Mouse (Mus musculus) ES-Bruce4 (cell line): ENCODE measurements around the gene Ppara. TPM values are rescaled to one million over a fixed set of nuclear protein-coding genes. Genes with fewer than 3 reads are reported as not detected.

Experiments used
- H3K27ac ChIP-seq: 2 replicates; pipeline ENCODE4 v1.5.1; 2012; ENCODE audit warnings: low read length, inconsistent platforms; ENCODE audit not compliant: insufficient read depth
- H3K27me3 ChIP-seq: 2 replicates; pipeline ENCODE4 v1.6.1; 2012; ENCODE audit warnings: mild to moderate bottlenecking, low read length, inconsistent platforms; ENCODE audit not compliant: control insufficient read depth, poor library complexity, insufficient read depth, severe bottlenecking
- H3K36me3 ChIP-seq: 2 replicates; pipeline ENCODE4 v1.6.1; 2012; ENCODE audit warnings: inconsistent platforms, mild to moderate bottlenecking, low read length, moderate library complexity; ENCODE audit not compliant: control insufficient read depth, poor library complexity, insufficient read depth, severe bottlenecking
- H3K4me1 ChIP-seq: one replicate; pipeline ENCODE4 v1.8.1; 2011; ENCODE audit warnings: low read length; ENCODE audit not compliant: control insufficient read depth, insufficient read depth
- H3K4me3 ChIP-seq: 2 replicates; pipeline ENCODE4 v1.5.1; 2011; ENCODE audit warnings: low read depth, mild to moderate bottlenecking, low read length
- H3K9ac ChIP-seq: 2 replicates; pipeline ENCODE4 v1.6.1; 2012; ENCODE audit warnings: low read depth, mild to moderate bottlenecking, inconsistent platforms; ENCODE audit not compliant: poor library complexity, severe bottlenecking
- H3K9me3 ChIP-seq: replicated peaks from 2 replicates; pipeline ENCODE4 v1.6.1; 2012; ENCODE audit warnings: mild to moderate bottlenecking, low read length, inconsistent platforms; ENCODE audit not compliant: control insufficient read depth, poor library complexity, insufficient read depth, severe bottlenecking
- CTCF ChIP-seq: IDR thresholded peaks from one replicate; pipeline ENCODE4 v1.8.1; 2011; ENCODE audit warnings: low read depth, low read length
- EP300 ChIP-seq: IDR thresholded peaks from 2 replicates; pipeline ENCODE4 v1.6.1; 2011; ENCODE audit warnings: low read depth, low read length; ENCODE audit not compliant: insufficient read depth
- POLR2A ChIP-seq: IDR thresholded peaks from one replicate; pipeline ENCODE4 v1.8.1; 2011; ENCODE audit warnings: low read length; ENCODE audit not compliant: insufficient read depth
- polyA plus RNA-seq: library from polyadenylated mRNA; stranded (reverse); fragments of >200 nt; gene quantifications from 2 replicates; pipeline ENCODE4 v1.2.4, GENCODE M21; 2011; ENCODE audit warnings: low read depth; ENCODE audit not compliant: missing spikeins, insufficient read depth, insufficient read length

Ppara gene
- polyA plus RNA-seq, 1 experiment, result 0.28 TPM

DNA sequence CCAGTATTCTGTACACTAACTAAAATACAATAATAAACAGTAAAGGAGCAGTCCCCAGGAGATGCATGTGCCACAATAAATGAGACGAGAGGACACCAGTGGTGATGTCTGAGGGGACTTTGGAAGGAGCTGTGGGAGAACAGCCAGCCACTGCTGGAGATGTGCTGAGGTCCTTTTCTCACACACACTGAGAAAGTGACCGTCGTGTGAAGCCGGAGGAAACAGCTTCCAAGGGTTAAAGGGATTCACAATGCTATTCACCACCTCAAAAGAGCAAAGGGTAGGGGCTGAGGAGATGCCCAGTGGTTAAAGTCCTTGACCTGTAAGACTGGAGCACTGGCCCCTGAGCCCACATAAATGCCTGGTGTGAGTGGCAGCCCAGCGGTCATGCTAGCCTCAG, 15.3 kb downstream of the Ppara start:
- Histone ChIP-seq H3K27me3 (no peaks in the 10 kb centered on the region), H3K9ac (no peak overlapping the region), H3K4me1 (no peaks in the 10 kb centered on the region), H3K4me3 (no peak overlapping the region), H3K9me3 (no peaks in the 10 kb centered on the region; the same call in 1 of the 2 replicates), H3K36me3 (no peaks in the 10 kb centered on the region), H3K27ac (no peak overlapping the region)
- TF ChIP-seq POLR2A (no peak), EP300 (no peak), CTCF (no peak)

DNA sequence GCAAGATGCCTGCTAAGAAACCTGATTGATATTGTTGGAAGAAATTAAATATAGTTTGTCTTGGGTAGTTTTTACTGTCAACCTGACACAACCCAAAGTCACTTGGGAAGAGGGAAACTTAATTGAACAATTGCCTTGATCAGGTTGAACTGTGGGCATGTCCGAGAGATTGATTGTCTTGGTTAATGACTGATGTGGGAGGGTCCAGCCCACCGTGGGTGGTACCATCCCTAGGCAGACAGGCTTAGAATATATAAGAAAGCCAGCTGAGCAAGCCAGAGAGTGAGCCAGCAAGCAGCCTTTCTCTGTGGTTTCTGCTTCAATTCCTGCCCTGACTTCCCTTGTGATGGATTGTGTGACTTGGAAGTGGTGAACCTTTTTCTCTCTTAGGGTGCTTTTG, 17.9 kb downstream of the Ppara start:
- H3K27me3 ChIP-seq, result no peaks in the 10 kb centered on the region
- no peak overlapping the region for H3K27ac ChIP-seq
- no peaks in the 10 kb centered on the region for H3K36me3 ChIP-seq
- no peak overlapping the region for H3K4me3 ChIP-seq
- TF ChIP-seq POLR2A, result no peak
- TF ChIP-seq EP300, result no peak
- no peak for TF ChIP-seq CTCF
- no peaks in the 10 kb centered on the region for H3K4me1 ChIP-seq
- no peak overlapping the region for H3K9ac ChIP-seq
- no peaks in the 10 kb centered on the region; the same call in 1 of the 2 replicates for H3K9me3 ChIP-seq

- no peaks in the 10 kb centered on the region for H3K4me1 ChIP-seq
- no peak overlapping the region for H3K4me3 ChIP-seq
- no peak overlapping the region for H3K27ac ChIP-seq
- no peaks in the 10 kb centered on the region for H3K36me3 ChIP-seq
- no peak overlapping the region for H3K9ac ChIP-seq
- no peaks in the 10 kb centered on the region for H3K27me3 ChIP-seq
- H3K9me3 ChIP-seq, result no peaks in the 10 kb centered on the region; the same call in 1 of the 2 replicates
- TF ChIP-seq POLR2A (no peak), EP300 (no peak), CTCF (no peak)
Observed at GRCm38 (mm10) chr15:85754033-85754650, 19.4 kb downstream of the Ppara start.

GRCm38 (mm10) chr15:85755214-85755613, 20.4 kb downstream of the Ppara start:
- Histone ChIP-seq H3K4me1 (no peaks in the 10 kb centered on the region), H3K36me3 (no peaks in the 10 kb centered on the region), H3K9ac (no peak overlapping the region), H3K27ac (no peak overlapping the region), H3K4me3 (no peak overlapping the region), H3K27me3 (no peaks in the 10 kb centered on the region), H3K9me3 (no peaks in the 10 kb centered on the region; the same call in 1 of the 2 replicates)
- TF ChIP-seq POLR2A (no peak), EP300 (no peak), CTCF (no peak)

GRCm38 (mm10) chr15:85756611-85757010, 21.8 kb downstream of the Ppara start:
- H3K9me3 ChIP-seq, result no peaks in the 10 kb centered on the region; the same call in 1 of the 2 replicates
- no peak overlapping the region for H3K9ac ChIP-seq
- H3K36me3 ChIP-seq, result no peaks in the 10 kb centered on the region
- H3K4me1 ChIP-seq, result no peaks in the 10 kb centered on the region
- H3K4me3 ChIP-seq, result no peak overlapping the region
- TF ChIP-seq POLR2A (no peak), CTCF (no peak), EP300 (no peak)
- no peak overlapping the region for H3K27ac ChIP-seq
- H3K27me3 ChIP-seq, result no peaks in the 10 kb centered on the region

GRCm38 (mm10) chr15:85757768-85758167, 23.0 kb downstream of the Ppara start:
- Histone ChIP-seq H3K36me3 (no peaks in the 10 kb centered on the region), H3K4me3 (no peak overlapping the region), H3K4me1 (no peaks in the 10 kb centered on the region), H3K9me3 (no peaks in the 10 kb centered on the region; the same call in 1 of the 2 replicates), H3K27ac (no peak overlapping the region), H3K9ac (no peak overlapping the region), H3K27me3 (no peaks in the 10 kb centered on the region)
- no peak for TF ChIP-seq EP300
- no peak for TF ChIP-seq CTCF
- no peak for TF ChIP-seq POLR2A
